Mouse (Mus musculus) lung, embryonic 16.5 days (tissue): Measurements from ENCODE around the gene Junb. TPM values are rescaled to one million over a fixed set of nuclear protein-coding genes. Genes with fewer than 3 reads are reported as not detected.
A peak's percentile ranks its signal among the peaks of the same experiment; 100 is the strongest.

Experiments
- ATAC-seq: fragments of 200-750 bp; cut with Nextera tagmentation; 2 replicates; pipeline ENCODE4 v1.8.0; 2017; ENCODE audit warnings: low read depth, mild to moderate bottlenecking, moderate library complexity
- H3K27ac ChIP-seq: fragments of 300-500 bp; sonication (generic); 2 replicates; pipeline ENCODE4 v1.5.1; 2014; ENCODE audit warnings: mild to moderate bottlenecking, control low read depth, low read length
- H3K27me3 ChIP-seq: fragments of 300-500 bp; sonication (generic); 2 replicates; pipeline ENCODE4 v1.6.1; 2014; ENCODE audit warnings: low read depth, low read length, mixed read lengths; ENCODE audit not compliant: control insufficient read depth, insufficient read depth
- H3K36me3 ChIP-seq: fragments of 300-500 bp; sonication (generic); 2 replicates; pipeline ENCODE4 v1.6.1; 2014; ENCODE audit warnings: low read length; ENCODE audit not compliant: control insufficient read depth, insufficient read depth
- H3K4me1 ChIP-seq: fragments of 300-500 bp; sonication (generic); replicated peaks from 2 replicates; pipeline ENCODE4 v1.6.1; 2014; ENCODE audit warnings: low read length, mixed read lengths; ENCODE audit not compliant: control insufficient read depth, insufficient read depth
- H3K4me2 ChIP-seq: fragments of 300-500 bp; sonication (generic); 2 replicates; pipeline ENCODE4 v1.6.1; 2014; ENCODE audit warnings: low read depth, low read length, control low read depth
- H3K4me3 ChIP-seq: fragments of 300-500 bp; sonication (generic); 2 replicates; pipeline ENCODE4 v1.5.1; 2014; ENCODE audit warnings: mild to moderate bottlenecking, low read length, control low read depth
- H3K9ac ChIP-seq: fragments of 300-500 bp; sonication (generic); 2 replicates; pipeline ENCODE4 v1.6.1; 2014; ENCODE audit warnings: low read length, control low read depth
- H3K9me3 ChIP-seq: fragments of 300-500 bp; sonication (generic); 2 replicates; pipeline ENCODE4 v1.6.1; 2016; ENCODE audit warnings: low read length; ENCODE audit not compliant: control insufficient read depth
- WGBS: fragments of 180-500 bp; shearing (Covaris S2); extraction: QIAGEN DNeasy Blood & Tissue Kit; methylation state at CpG from one replicate; pipeline ENCODE4 v1.1.7; 2014; 5-methylcytosine and 5-hydroxymethylcytosine counted together
- polyA plus RNA-seq: library from polyadenylated mRNA; unstranded; fragments of >200 nt; fragmentation: Nextera tagmentation; extraction: Ambion mirVana; gene quantifications from 2 replicates; pipeline ENCODE4 v1.2.1, GENCODE M21; 2015

Gene Junb
- polyA plus RNA-seq, 1 experiment from 2014 or later: 13.7 TPM

DNA sequence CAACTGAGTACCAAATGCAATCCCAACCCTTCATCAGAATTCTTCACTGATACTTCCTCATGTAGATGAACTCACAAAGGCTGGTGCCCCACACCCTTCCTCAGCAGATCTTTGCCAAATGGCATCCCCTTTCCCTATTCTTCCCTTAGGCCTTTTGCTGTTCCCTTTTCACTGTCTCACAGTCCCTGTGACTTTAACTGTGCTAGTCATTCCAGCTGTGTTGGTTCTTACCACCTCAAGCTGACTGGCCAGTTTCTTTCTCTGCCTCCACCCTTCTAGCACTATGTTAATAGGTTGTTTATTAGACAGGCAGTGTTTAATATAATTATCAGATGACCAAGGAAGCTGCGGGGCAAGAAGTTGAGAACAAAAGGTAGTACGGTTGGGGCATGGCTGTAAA lies 9.9 kb downstream of the Junb start:
- H3K4me3 ChIP-seq: peak overlapping the region; percentile 80
- H3K4me1 ChIP-seq: peaks cover 27% of the 10 kb centered on the region
- WGBS: 5% methylated on average over 2 of the region's 2 CpGs
- H3K9me3 ChIP-seq: no peaks in the 10 kb centered on the region
- H3K36me3 ChIP-seq: peaks cover 16% of the 10 kb centered on the region
- peak overlapping the region; percentile 78 for H3K4me2 ChIP-seq
- H3K27me3 ChIP-seq: no peaks in the 10 kb centered on the region
- H3K27ac ChIP-seq: peak overlapping the region; percentile 89
- ATAC-seq: no peak
- H3K9ac ChIP-seq: peak overlapping the region; percentile 85

DNA sequence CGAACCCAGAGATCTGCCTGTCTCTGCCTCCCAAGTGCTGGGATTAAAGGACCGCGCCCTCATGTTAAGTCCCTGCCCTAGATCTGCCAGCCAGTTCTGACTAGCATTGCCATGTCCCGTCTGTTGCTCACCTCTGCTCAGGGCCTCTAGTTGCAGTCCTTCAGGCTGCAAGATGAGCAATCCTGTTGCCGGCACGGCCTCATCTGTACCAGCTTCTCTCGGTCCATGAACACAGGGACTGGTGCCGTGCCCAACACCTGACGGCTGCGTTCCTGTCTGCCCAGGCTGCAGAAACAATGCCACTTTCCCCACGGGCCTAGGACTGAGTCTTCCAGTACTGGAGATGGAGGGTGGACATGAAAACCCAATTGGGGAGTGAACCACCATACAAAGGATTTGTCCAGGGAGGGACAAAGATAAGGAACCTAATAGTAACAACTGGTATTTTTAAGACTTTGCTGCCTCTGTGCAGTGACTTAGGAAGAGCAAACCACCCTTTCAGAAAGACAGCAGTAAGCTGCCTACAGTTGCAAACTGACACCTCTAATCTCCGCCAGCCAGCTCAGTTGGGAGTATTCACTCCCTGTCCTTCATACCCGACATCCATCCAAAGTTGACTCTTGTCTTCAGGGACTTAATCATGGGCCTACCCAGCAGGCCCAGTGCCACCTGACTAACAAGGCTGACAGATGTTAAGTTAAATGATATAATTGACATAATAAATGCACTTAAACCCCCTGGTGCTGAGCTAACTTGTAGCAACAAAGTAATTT lies 10.8 kb downstream of the Junb start:
- Histone ChIP-seq H3K9me3 (no peaks in the 10 kb centered on the region), H3K9ac (no peak overlapping the region), H3K4me1 (peaks cover 27% of the 10 kb centered on the region), H3K27ac (no peak overlapping the region), H3K27me3 (no peaks in the 10 kb centered on the region), H3K4me2 (no peak overlapping the region), H3K4me3 (no peak overlapping the region), H3K36me3 (peaks cover 13% of the 10 kb centered on the region)
- no peak for ATAC-seq
- 91% methylated on average over 13 of the region's 13 CpGs for WGBS

DNA sequence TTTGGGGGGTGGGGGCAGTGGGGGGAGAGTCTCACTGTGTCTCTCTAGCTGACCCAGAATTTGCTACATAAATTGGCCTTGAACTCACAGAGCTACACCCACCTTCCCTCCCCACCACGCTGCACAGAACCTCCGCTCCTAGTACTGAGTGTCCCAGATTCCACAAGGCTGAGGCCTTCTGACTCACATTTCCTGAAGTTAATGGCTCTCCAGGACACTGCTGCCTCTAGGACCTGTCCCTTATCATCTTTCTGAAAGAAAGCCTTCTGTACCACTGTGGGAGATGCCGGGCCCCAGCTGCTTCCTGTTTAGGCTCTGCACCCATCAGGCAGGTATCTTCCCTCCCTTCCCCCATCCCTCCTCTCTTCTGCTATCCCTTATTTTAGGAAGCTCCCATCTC lies 11.9 kb downstream of the Junb start:
- no peaks in the 10 kb centered on the region for H3K9me3 ChIP-seq
- H3K4me3 ChIP-seq: no peak overlapping the region
- no peaks in the 10 kb centered on the region for H3K27me3 ChIP-seq
- H3K4me1 ChIP-seq: peaks cover 27% of the 10 kb centered on the region
- peak overlapping the region; percentile 27; the same call in 1 of the 2 replicates for H3K27ac ChIP-seq
- H3K36me3 ChIP-seq: peaks cover 7% of the 10 kb centered on the region
- peak overlapping the region; percentile 23; the same call in 1 of the 2 replicates for H3K4me2 ChIP-seq
- 15% methylated on average over 3 of the region's 3 CpGs for WGBS
- no peak for ATAC-seq
- 0 out of 2 replicates have a peak overlapping the region, but pooled peaks have one; percentile 4 for H3K9ac ChIP-seq

DNA sequence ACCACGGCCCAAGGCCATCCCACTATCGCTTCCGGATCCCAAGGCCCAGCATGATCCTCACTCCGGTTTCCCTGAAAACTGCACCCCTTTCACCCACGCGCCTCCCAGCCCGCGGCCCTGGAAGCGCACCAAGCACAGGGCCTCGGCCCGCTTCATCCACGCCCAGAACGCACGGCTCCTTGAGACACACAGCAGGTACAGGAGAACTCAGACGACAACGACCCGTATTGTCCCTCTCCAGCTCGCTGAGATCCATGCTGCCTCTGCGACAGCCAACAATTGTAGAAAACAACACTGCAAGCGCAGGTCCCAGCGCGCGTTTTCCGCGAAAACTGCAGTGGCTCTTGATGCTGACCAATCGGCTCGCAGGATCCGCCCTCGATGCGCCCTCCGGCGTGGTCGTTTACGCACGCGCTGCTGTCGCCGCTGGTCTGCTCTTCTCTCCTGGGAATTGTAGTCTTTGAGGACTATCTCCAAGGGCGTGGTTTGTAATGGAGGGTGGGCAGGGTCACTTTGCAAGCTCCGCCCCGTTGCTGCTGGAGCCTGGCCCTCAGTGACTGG lies 12.7 kb downstream of the Junb start:
- ATAC-seq: peak; percentile 93
- H3K4me3 ChIP-seq: peak overlapping the region; percentile 80
- H3K9ac ChIP-seq: peak overlapping the region; percentile 83
- no peaks in the 10 kb centered on the region for H3K9me3 ChIP-seq
- H3K36me3 ChIP-seq: peaks cover 5% of the 10 kb centered on the region
- H3K27me3 ChIP-seq: no peaks in the 10 kb centered on the region
- H3K4me1 ChIP-seq: peaks cover 23% of the 10 kb centered on the region
- WGBS: under 1% methylated on average over 41 of the region's 41 CpGs
- H3K27ac ChIP-seq: peak overlapping the region; percentile 77
- H3K4me2 ChIP-seq: peak overlapping the region; percentile 93

DNA sequence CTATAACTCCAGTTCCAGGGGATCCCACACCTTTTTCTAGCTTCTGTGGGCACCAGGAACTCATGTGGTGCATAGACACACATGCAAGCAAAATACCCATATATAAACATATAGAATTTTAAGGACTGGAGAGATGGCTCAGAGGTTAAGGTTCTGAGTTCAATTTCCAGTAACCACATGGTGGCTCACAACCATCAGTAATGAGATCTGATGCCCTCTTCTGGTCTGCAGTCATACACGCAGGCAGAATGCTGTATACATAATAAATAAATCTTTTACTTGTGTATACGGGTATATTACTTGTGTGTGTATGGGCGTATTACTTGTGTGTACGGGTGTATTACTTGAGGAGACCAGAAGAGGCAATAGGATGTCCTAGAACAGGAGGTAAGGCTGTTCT lies 14.6 kb downstream of the Junb start:
- Histone ChIP-seq H3K9me3 (no peaks in the 10 kb centered on the region), H3K9ac (no peak overlapping the region), H3K27ac (no peak overlapping the region), H3K4me2 (no peak overlapping the region), H3K27me3 (no peaks in the 10 kb centered on the region), H3K4me1 (peaks cover 17% of the 10 kb centered on the region), H3K4me3 (no peak overlapping the region), H3K36me3 (peaks cover 8% of the 10 kb centered on the region; the same call in 1 of the 2 replicates)
- WGBS: 80% methylated on average over 4 of the region's 4 CpGs
- ATAC-seq: no peak

DNA sequence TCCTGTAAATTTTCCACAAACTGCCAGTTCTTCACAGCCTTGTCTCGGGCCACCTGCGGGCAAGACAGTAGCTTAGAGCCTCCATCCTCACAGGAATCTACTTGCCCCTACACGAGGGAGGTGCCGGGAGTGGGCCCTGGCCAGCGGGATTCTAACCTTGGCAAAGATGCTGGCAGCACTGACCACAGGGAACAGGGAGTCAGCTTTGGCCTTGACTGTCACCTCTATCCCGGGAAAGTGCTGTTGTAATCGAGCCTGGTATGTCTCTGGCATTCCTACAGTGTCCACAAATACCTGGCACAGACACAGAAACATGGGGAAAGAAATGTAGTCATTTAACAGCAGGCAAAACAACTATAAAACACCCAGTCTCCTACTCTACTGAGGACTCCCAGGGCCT lies 18.7 kb downstream of the Junb start:
- Histone ChIP-seq H3K4me1 (peaks cover under 1% of the 10 kb centered on the region), H3K4me3 (no peak overlapping the region), H3K27ac (no peak overlapping the region), H3K36me3 (peaks cover 16% of the 10 kb centered on the region), H3K9ac (no peak overlapping the region), H3K9me3 (no peaks in the 10 kb centered on the region), H3K4me2 (no peak overlapping the region), H3K27me3 (no peaks in the 10 kb centered on the region)
- no peak for ATAC-seq
- WGBS: 93% methylated on average over 7 of the region's 7 CpGs

DNA sequence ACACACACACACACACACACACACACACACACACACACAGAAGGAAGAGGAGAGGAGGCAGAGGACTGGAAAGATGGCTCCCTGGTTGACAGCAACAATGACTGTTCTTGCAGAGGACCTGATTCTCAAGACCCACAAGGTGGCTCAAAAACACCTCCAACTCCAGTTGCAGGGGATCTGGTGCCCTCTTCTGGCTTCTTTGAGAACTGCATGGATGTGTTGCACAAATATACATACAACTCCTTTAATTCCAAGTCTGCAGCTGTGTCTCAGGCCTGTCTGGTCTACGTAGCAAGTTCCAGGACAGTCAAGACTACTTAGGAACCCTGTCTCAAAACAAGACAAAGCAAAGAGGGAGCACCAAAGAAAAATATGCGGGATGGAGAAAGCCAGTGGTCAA lies 21.8 kb downstream of the Junb start:
- Histone ChIP-seq H3K27me3 (no peaks in the 10 kb centered on the region; the same call in 1 of the 2 replicates), H3K36me3 (peaks cover 13% of the 10 kb centered on the region), H3K4me3 (no peak overlapping the region), H3K4me1 (no peaks in the 10 kb centered on the region), H3K4me2 (no peak overlapping the region), H3K9me3 (no peaks in the 10 kb centered on the region), H3K27ac (no peak overlapping the region), H3K9ac (no peak overlapping the region)
- 36% methylated on average over 2 of the region's 2 CpGs for WGBS
- ATAC-seq: no peak

DNA sequence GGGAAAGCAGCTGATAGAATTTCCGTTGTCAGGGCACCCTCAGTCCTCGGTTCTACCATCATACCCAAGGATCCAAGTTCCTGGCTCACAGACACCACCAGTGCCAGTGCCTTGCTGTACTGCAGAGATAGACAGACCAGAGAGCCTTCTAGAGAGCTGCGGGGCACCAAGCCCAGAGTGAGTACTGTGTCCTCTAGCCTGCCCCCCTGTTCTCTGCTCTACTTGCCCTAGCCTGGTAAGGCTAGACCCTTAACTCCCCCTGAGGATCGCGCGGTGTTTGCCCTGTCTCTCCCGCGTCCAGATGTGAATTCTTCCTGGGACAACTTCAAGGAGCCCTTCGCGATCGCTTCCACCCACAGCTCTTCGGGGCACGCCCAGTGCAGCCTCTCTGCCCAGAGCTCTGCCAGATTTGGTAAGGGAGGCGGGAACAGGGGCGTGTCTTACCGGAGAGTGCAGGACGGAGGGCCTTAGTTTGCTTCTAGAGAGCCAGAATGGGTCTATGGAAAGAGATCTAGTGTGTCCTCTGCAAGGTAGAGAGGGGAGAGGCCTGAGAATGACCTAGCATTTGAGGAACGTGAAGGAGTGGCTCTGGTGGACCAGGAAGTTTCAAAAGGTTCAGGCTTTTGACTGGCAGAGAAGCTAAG lies 25.8 kb downstream of the Junb start:
- Histone ChIP-seq H3K4me3 (no peak overlapping the region), H3K36me3 (peaks cover 5% of the 10 kb centered on the region; the same call in 1 of the 2 replicates), H3K4me2 (peak overlapping the region; percentile 23), H3K27me3 (peaks cover 4% of the 10 kb centered on the region; the same call in 1 of the 2 replicates), H3K9ac (no peak overlapping the region), H3K27ac (no peak overlapping the region), H3K4me1 (no peaks in the 10 kb centered on the region), H3K9me3 (no peaks in the 10 kb centered on the region)
- ATAC-seq: peak; percentile 79
- WGBS: 6% methylated on average over 18 of the region's 18 CpGs

DNA sequence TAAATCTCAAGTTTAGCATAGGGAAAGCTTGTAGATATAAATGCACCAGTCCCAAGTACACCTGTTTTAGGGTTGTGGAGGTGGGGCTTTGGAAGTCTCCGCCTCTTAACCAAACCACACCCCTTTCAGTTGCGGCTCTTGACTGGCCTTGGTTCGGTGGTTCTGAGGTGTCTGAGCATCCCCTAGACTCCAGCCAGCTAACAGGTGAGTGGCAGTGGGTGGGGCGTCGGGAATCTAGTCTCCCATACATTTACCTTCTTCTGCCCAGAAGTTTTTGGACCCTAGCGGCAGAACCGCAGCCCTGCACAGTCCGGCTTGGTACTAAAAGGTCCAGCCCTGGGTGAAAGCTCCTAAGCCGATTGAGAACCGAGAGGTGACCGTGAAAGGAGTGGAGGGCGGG lies 28.8 kb downstream of the Junb start:
- 17% methylated on average over 12 of the region's 12 CpGs for WGBS
- Histone ChIP-seq H3K27ac (no peak overlapping the region), H3K9me3 (no peaks in the 10 kb centered on the region), H3K4me2 (no peak overlapping the region), H3K4me1 (peaks cover 10% of the 10 kb centered on the region; the same call in 1 of the 2 replicates), H3K36me3 (no peaks in the 10 kb centered on the region), H3K4me3 (no peak overlapping the region), H3K27me3 (peaks cover 31% of the 10 kb centered on the region), H3K9ac (no peak overlapping the region)
- ATAC-seq: no peak
